Mouse (Mus musculus): Measurements from ENCODE around the gene Nsun6.

Nsun6 gene

GRCm38 (mm10) chr2:15054945-15055637 is at the start of gene Nsun6:
TSS of gene Nsun6 (minus strand) at chr2:15055069.
- DNase-seq (ENCODE audit: low spot score in 2 of 2) = peak; percentile 95 to 96

- DNase-seq (ENCODE audit: low spot score in 2 of 2) = no peak
Observed at GRCm38 (mm10) chr2:15104386-15104785, 49.5 kb upstream of the Nsun6 start.

GRCm38 (mm10) chr2:15096514-15097090 is 41.7 kb upstream of the Nsun6 start:
- no peak for DNase-seq (ENCODE audit: low spot score in 2 of 2)

GRCm38 (mm10) chr2:15087308-15087707 is 32.4 kb upstream of the Nsun6 start:
- DNase-seq (ENCODE audit: low spot score in 2 of 2) = no peak

DNA sequence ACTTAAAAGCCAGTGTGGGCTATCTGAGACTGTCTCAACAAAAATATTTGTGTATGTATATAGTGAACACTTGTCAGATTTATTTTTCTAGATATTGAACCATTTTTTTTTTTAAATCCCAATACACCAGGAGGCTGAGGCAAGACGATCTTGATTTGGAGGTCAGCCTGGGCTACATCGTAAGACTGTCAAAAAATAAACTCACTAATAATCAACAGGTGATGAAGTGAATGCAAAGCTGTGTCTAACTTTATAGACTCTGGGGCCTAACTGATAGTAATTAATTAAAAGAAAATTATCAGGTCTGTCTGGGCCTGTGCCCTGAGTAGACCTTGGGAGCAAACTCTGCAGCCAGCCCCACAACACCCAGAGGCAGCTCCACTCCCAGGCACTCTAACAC is 28.8 kb upstream of the Nsun6 start:
- no peak for DNase-seq (ENCODE audit: low spot score in 2 of 2)

DNA sequence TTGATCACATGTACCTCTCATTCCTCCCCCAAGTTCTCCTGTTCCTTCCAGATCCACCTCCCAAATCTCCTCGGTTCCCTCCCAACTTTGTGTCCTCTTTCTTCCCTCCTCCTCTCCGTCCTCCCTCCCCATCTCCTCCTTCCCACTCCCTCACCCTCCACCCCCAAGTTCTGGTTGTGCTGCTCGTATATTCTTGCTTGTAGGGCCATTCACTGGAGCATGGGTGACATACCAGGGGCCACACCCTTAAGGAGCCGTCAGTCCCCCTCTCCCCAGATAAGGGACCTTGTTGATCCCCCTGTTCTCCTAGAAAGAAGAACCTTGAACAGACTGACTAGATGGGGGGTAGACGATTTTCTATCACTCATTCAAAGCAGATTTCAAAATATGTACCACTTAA is 12.2 kb upstream of the Nsun6 start:
- no peak for DNase-seq (ENCODE audit: low spot score in 2 of 2)

DNA sequence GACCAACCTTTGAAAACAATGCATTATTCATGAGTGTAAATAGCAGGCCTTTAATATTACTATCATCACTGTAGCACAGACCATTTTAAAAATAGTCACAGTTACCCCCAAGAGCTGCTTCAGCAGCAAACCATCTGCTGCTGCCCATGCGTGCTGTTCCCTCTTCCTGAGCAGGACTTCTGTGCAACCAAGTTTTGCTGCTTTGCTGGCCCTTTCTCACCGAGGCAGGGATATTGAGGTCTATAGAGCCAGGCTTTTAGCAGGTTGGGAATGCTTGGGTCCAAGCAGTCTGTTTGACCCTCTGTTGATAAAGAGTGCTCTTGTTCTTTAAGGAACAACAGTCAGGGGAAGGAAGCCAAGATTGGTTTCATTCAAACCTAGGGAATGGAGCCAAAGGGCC is 10.6 kb upstream of the Nsun6 start:
- DNase-seq (ENCODE audit: low spot score in 2 of 2) = no peak

- DNase-seq (ENCODE audit: low spot score in 2 of 2) = no peak
Observed at GRCm38 (mm10) chr2:15064380-15065269, 9.8 kb upstream of the Nsun6 start.

DNA sequence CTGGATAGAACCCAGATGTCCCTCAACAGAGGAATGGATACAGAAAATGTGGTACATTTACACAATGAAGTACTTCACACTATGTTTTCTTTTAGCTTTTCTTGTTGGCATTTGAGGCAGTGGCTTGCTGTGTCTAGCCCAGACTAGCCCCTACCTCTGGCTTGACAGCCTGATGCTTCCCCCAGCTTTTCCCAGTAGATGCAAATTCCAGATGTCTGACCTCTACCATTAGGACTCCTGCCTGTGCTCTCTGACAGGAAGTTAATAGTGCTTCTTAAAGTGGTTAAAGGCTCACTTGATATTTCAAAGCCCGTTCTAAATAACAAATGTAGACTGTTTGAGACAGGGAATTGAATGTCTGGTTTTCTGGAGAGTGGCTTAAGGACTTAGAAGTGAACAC is 8.9 kb upstream of the Nsun6 start:
- DNase-seq (ENCODE audit: low spot score in 2 of 2) = no peak

DNA sequence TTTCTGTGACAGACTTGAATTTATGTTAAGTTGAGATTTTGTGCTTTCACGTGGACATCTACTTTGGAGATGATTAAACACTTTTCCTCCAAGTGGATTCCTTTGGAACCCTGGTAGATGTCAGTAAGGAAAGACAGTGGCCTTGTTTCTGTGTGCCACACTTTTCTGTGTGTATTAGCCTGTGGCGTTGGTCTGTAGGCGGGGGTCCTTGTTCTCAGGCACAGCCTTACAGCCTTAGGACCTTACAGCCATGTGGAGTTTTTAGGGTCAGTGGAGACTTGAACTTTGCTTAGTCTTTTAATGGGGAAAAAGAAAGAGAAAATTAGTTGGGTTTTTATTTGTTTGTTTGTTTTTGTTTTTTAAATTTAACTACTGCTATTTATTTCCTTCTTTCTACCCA is 6.0 kb upstream of the Nsun6 start:
- no peak for DNase-seq (ENCODE audit: low spot score in 2 of 2)

DNA sequence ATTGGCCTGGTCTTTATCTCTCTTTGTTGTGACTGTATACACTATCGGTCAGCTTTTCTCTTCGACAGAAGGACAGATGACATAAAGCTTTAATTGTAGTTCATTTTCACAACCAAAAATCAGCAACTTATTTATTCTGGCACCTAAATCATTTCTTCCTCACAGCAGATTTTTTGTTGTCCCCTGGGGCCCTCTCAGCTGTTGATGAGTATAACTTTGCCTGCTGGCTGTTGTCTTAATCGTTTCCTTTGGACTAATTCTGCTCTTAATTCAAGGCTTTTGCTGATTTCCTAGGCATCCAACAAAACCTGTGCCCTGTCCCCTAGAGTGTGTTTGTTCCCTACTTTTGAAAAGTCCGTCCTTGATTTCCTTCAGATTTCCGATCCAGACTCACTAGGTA is 3.4 kb upstream of the Nsun6 start:
- no peak for DNase-seq (ENCODE audit: low spot score in 2 of 2)

DNA sequence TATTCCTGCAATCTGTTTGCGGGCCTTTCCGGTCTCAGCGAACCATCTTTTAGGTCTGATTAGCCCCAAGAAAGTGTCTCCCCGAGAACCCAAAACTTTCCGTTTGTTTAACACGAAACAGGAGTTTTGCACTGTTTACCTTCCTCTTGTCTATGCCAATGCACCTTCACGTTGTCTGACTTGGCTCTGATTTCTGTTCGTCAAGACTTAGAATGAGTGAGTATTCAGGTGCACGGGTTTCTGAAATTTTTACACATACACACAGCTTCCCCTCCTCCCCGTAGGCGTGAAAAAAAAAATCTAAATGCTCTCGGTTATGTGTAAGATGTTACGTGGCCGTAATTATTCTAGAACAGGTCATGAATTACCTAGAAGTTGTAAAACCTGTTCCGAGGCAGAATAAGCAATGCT is 877 bp upstream of the Nsun6 start:
- DNase-seq (ENCODE audit: low spot score in 2 of 2) = no peak

DNA sequence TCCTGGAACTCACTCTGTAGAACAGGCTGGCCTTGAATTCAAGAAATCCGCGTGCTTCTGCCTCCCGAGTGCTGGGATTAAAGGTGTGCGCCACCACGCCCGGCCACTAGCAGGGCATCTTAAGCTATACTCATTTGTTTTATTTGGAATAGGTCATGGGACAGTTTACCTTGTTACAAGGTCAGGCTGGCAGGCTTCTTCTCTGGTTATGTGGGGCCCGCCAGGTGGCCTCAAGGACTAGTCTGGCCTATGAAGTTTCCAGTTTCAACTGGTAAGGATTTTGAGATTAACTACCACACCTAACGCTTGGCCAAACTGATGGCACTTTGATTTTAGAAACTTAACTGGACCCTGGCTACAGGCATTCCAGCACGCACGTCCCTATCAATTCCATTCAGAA is 373 bp downstream of the Nsun6 start:
- peak in 1 of 2 experiments; percentile 8 for DNase-seq (ENCODE audit: low spot score in 2 of 2)

DNA sequence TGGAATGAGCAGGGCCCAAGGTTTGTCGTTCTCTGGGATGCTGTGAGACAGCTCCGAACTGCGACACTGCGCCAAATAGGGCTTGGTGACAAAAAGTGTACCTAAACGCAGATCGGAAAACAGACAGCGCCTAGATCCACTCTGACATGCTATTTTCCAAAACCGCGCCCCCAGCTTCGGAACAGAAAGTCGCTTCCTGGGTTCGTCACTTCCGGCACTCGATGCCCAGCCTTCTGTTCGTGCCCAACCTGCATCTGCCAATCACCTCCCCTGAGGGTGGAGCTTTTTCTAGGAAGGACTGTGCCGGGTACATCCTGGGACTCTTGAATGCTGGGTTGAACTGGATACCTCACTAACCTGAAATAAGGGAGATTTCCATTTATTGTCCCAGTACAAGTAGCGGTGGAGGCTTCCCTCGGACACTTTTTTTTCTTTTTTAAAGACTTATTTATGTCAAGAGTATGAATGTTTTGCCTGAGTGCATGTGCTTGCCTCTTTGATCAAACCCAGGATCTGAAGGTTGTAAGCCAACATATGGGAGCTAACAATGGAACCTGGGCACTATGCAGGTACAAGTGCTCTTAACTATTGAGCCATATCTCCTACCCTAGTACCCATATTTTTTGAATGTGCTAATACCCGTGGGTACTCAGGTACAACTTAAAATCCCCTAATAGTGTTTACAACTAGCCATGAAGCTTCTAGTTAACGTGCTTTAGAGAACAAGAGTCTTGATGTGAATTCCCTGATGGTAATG is 5.6 kb downstream of the Nsun6 start, which contains the start of gene Arl5b:
Arl5b (plus strand) TSS at position 279 of the 757 bp plus-strand sequence.
- peak; percentile 84 to 85 for DNase-seq (ENCODE audit: low spot score in 2 of 2)

DNA sequence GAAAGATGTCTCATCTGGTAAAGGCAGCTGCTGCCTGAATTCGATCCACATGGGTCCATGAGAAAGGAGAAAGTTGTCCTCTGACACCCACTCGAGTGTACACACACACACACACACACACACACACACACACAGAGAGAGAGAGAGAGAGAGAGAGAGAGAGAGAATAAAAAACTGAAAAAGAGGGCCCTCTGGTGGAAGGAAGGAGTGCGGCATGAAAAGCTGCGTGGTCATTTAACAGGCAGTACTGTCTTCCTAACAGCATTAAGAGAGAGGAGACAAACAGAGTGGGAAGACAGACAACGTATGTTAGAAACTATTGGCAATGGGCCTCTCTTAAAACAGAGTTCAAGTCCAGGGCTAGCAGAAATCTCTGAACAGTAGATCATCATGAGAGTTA is 14.5 kb downstream of the Nsun6 start:
- DNase-seq (ENCODE audit: low spot score in 2 of 2) = peak; percentile 32 to 56

DNA sequence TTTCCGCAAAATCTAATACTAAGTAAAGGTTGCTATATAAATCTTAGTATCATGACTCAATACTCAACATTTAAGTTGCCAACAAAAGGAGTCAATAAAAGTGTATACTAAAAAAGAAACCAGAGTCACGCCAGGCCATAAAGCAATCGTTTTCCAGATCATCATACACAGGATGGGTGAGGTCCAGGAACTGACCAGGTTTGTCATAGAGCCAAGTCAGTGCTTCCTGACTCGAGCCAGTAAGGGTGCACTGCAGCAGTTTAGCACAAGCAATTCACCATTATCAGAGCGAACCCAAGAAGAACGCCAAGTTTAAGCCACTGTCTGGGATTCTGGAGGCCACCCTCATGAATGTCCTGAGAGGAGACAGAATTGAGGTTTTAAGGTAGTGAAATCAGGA is 16.2 kb downstream of the Nsun6 start:
- no peak for DNase-seq (ENCODE audit: low spot score in 2 of 2)

GRCm38 (mm10) chr2:15027816-15028215 is 27.1 kb downstream of the Nsun6 start:
- DNase-seq (ENCODE audit: low spot score in 2 of 2) = no peak

DNA sequence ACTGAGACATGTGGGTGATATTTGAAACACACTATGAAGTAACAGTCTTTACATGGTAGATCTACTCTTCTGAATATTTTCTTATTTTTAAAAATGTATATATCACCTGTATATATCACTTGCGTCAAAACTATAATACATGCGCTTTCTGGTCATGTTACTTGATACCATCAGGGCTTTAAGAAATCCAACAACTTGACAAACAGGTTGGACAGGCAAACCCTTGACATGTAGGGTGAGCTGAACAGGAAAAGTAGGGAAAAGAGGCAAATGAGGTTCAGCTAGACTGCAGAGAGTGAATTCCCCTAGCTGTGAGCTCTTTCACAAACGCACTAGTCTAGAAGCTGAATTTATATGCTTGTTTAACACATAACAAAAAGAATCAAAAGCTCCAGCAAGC is 28.1 kb downstream of the Nsun6 start:
- DNase-seq (ENCODE audit: low spot score in 2 of 2) = no peak

GRCm38 (mm10) chr2:15008072-15008471 is 46.8 kb downstream of the Nsun6 start:
- DNase-seq (ENCODE audit: low spot score in 2 of 2) = no peak

DNA sequence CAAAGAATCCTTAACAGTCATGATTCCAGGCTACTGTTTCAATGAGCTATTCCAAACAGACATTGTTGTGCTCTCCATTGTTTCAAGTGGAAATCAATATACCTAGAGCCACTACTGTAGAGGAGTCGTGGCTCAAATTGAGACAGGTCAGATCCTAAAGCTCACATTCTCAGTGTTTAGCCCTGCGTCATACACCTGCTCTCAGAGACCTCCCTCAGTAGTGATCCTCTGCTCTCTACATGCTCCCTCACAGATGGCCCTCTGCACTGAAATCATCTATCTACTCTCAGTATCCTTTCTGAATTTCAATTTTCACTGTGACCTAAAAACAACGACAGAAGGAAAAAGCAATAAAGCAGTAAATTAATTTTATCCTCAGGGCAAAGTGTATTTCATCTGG is 47.3 kb downstream of the Nsun6 start:
- DNase-seq (ENCODE audit: low spot score in 2 of 2) = no peak

GRCm38 (mm10) chr2:14997836-14998235 is 57.0 kb downstream of the Nsun6 start:
- DNase-seq (ENCODE audit: low spot score in 2 of 2) = no peak

GRCm38 (mm10) chr2:14996036-14996435 is 58.8 kb downstream of the Nsun6 start:
- no peak for DNase-seq (ENCODE audit: low spot score in 2 of 2)
